Mouse (Mus musculus) forebrain, embryonic 14.5 days (tissue): ENCODE measurements around the gene Erbb3. TPM values are rescaled to one million over a fixed set of nuclear protein-coding genes. Genes with fewer than 3 reads are reported as not detected.
"Not testable (repeated sequence)": the region's sequence is repeated elsewhere in the genome, so short reads cannot be mapped to it uniquely, and the experiment has no call there.

Experiments used
- ATAC-seq: fragments of 200-750 bp; cut with Nextera tagmentation; 2 replicates; pipeline ENCODE4 v1.8.0; 2017; ENCODE audit warnings: mild to moderate bottlenecking, moderate library complexity
- DNase-seq: peaks from one replicate; pipeline ENCODE4 v3.0.0-alpha.2; 2015; ENCODE audit warnings: low spot score
- H3K27ac ChIP-seq: fragments of 300-500 bp; sonication (generic); 2 replicates; pipeline ENCODE4 v1.5.1; 2014; ENCODE audit warnings: low read depth, mild to moderate bottlenecking, control low read depth, low read length, moderate library complexity
- H3K27me3 ChIP-seq: fragments of 300-500 bp; sonication (generic); replicated peaks from 2 replicates; pipeline ENCODE4 v1.6.1; 2014; ENCODE audit warnings: low read length, control low read depth, mixed read lengths; ENCODE audit not compliant: control insufficient read depth, insufficient read depth
- H3K36me3 ChIP-seq: fragments of 300-500 bp; sonication (generic); 2 replicates; pipeline ENCODE4 v1.6.1; 2014; ENCODE audit warnings: low read length, control low read depth; ENCODE audit not compliant: control insufficient read depth, insufficient read depth
- H3K4me1 ChIP-seq: fragments of 300-500 bp; sonication (generic); 2 replicates; pipeline ENCODE4 v1.6.1; 2014; ENCODE audit warnings: antibody characterized with exemption, low read length, control low read depth; ENCODE audit not compliant: control insufficient read depth, insufficient read depth
- H3K4me2 ChIP-seq: fragments of 300-500 bp; sonication (generic); 2 replicates; pipeline ENCODE4 v1.6.1; 2014; ENCODE audit warnings: mild to moderate bottlenecking, control low read depth, low read length
- H3K4me3 ChIP-seq: fragments of 300-500 bp; sonication (generic); 2 replicates; pipeline ENCODE4 v1.5.1; 2014; ENCODE audit warnings: low read depth, low read length, control low read depth
- H3K9ac ChIP-seq: fragments of 300-500 bp; sonication (generic); 2 replicates; pipeline ENCODE4 v1.6.1; 2014; ENCODE audit warnings: mild to moderate bottlenecking, low read length, control low read depth, moderate library complexity
- H3K9me3 ChIP-seq: fragments of 300-500 bp; sonication (generic); replicated peaks from 2 replicates; pipeline ENCODE4 v1.6.1; 2016; ENCODE audit warnings: low read length, control low read depth, mixed read lengths; ENCODE audit not compliant: control insufficient read depth
- WGBS: fragments of 180-500 bp; shearing (Covaris S2); extraction: QIAGEN DNeasy Blood & Tissue Kit; methylation state at CpG from one replicate; pipeline ENCODE4 v1.1.7; 2014; 5-methylcytosine and 5-hydroxymethylcytosine counted together
- polyA plus RNA-seq: library from polyadenylated mRNA; unstranded; fragments of >200 nt; fragmentation: Nextera tagmentation; extraction: Ambion mirVana; gene quantifications from 2 replicates; pipeline ENCODE4 v1.2.1, GENCODE M21; 2014

The Erbb3 gene
- 0.17 and 0.40 TPM in 2 replicates for polyA plus RNA-seq

DNA sequence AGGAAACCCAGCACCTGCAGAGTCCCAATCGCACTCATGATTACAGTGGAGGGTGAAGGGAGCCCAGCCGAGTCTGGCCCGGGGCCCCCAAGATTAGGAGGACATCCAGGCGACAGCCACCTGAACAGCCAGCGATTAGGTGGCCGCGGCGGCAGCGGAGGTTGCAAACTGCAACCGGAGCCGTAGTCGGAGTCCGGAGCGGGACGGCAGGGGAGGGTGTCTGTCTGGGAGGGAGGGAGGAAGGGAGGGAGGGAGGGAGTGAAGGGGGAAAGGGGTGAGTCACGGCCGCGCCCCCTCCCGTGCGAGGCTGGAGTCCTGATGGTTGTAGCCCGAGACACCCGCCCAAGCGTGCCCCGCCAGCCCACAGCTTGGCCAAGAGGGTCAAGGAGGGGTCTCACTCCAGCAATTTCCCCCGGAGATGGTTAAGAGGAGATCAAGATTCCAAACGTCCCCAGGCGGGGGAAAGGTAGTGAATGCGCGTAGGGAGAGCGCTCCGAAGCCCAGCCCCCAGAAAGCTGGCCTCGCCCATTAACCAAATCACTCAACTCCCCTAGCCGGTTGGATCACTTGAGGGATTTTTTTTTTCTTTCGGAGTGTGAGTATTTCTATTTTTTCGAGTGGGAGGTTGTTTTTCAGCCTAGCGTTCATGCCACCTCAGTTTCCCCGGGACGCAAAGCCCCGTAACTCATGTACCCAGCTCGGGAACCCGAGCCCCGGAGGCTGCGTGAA, at the start of gene Erbb3:
Erbb3 (minus strand) TSS at position 189 of the 729 bp plus-strand sequence.
- Histone ChIP-seq H3K4me3 (peak within 1 kb of the TSS; percentile 59), H3K27ac (0 out of 2 replicates have a peak within 1 kb of the TSS, but pooled peaks have one; percentile 5), H3K4me2 (peak within 1 kb of the TSS; percentile 94), H3K36me3 (no peaks in the 10 kb centered on the region), H3K4me1 (peaks cover 2% of the 10 kb centered on the region; the same call in 1 of the 2 replicates), H3K9me3 (no peaks in the 10 kb centered on the region), H3K27me3 (peaks cover 21% of the 10 kb centered on the region), H3K9ac (peak within 1 kb of the TSS; percentile 56)
- under 1% methylated on average over 42 of the region's 43 CpGs for WGBS
- DNase-seq (peak; percentile 54), ATAC-seq (peak; percentile 42)

DNA sequence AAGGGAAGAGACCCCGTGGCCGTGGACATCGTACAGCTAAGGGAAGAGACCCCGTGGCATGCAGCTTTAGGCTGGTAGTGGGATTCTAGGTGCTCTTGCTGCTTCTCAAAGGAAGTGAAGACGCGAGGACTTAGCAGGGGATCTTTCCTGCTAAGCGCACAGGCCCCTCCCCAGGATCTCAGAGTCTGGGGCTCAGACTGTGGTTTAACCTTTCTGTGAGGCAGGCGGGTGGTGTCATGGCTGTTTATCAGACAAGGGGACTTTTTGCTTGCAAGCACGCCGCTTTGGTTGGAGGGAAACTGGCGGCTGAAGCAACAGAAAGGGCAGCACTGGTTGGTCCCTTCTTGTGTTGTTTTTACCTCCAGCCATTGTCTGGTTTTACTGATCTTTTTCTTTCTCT, 47.6 kb upstream of the Erbb3 start:
- Histone ChIP-seq H3K4me3 (no peak overlapping the region), H3K36me3 (peaks cover 78% of the 10 kb centered on the region), H3K27ac (no peak overlapping the region), H3K4me1 (no peaks in the 10 kb centered on the region), H3K9ac (peak overlapping the region; percentile 13; the same call in 1 of the 2 replicates), H3K4me2 (0 out of 2 replicates have a peak overlapping the region, but pooled peaks have one; percentile 20), H3K9me3 (no peaks in the 10 kb centered on the region), H3K27me3 (no peaks in the 10 kb centered on the region)
- 10% methylated on average over 11 of the region's 11 CpGs for WGBS
- DNase-seq: no peak
- ATAC-seq: no peak

DNA sequence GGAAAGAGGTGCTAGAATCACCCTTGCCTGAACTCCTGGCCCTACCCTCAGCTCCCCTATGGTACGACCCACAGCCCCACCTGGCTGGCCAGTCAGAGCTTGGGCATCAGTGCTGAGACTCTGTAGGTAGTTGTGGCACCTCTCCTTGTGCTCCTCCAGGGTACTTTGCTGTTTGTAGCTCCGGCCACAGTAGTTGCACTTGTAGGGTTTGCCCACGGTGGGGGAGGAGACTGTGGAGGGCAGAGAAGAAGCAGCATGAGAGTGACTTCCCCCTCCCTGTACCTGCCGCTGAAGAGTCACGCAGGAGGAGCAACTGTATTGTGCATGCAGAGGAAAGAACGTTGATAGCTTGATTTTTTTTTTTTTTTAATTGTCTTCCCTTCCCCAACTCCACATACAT, 47.1 kb upstream of the Erbb3 start:
- no peak overlapping the region for H3K4me3 ChIP-seq
- H3K9ac ChIP-seq: peak overlapping the region; percentile 13; the same call in 1 of the 2 replicates
- no peaks in the 10 kb centered on the region for H3K27me3 ChIP-seq
- 49% methylated on average over 6 of the region's 6 CpGs for WGBS
- no peaks in the 10 kb centered on the region for H3K4me1 ChIP-seq
- ATAC-seq: no peak
- H3K36me3 ChIP-seq: peaks cover 74% of the 10 kb centered on the region
- no peak overlapping the region for H3K27ac ChIP-seq
- no peaks in the 10 kb centered on the region for H3K9me3 ChIP-seq
- H3K4me2 ChIP-seq: no peak overlapping the region
- no peak for DNase-seq

DNA sequence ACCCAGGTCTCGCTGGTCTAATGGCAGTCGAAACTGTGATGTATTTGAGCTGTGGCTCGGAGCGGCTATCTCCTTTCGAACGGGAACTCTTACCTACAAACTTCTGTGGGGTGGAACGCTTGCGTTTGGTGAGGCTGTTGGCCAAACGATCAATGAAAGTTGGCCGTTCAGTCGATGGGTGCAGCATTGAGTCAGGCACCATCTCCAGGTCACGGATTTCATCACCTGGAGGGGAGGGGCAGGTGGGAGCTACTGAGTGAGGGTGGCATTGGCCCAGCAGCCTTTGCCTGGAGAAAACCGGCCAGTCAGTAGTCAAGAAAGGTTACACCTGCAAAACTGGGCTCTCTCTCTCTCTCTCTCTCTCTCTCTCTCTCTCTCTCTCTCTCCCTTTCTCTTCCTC, 46.2 kb upstream of the Erbb3 start:
- H3K27me3 ChIP-seq: no peaks in the 10 kb centered on the region
- H3K9me3 ChIP-seq: no peaks in the 10 kb centered on the region
- peaks cover 66% of the 10 kb centered on the region for H3K36me3 ChIP-seq
- H3K4me3 ChIP-seq: no peak overlapping the region
- no peak overlapping the region for H3K4me2 ChIP-seq
- 94% methylated on average over 13 of the region's 13 CpGs for WGBS
- H3K27ac ChIP-seq: no peak overlapping the region
- H3K9ac ChIP-seq: no peak overlapping the region
- H3K4me1 ChIP-seq: no peaks in the 10 kb centered on the region
- ATAC-seq: no peak
- no peak for DNase-seq

DNA sequence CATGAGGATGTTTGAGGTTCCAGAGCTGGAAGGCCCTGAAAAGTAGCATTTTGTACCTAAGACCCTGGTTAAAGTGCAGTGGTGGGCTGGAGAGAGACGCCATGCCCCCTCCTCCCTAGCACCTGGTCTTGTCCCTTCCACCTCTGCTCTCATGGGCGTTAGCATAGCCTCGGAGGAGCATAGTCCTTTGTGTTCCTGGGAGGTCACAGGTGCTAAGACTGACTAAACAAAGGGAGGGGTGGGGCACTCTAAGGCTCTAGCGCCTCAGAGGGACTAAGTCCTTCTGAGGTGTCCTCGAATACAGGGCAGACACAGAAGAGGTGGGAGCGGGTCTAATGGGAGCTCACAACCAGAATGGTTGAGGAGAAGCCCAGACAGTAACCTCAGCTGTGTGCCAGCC, 42.1 kb upstream of the Erbb3 start:
- 11% methylated on average over 6 of the region's 6 CpGs for WGBS
- Histone ChIP-seq H3K27me3 (no peaks in the 10 kb centered on the region), H3K9ac (no peak overlapping the region), H3K4me1 (no peaks in the 10 kb centered on the region), H3K36me3 (peaks cover 38% of the 10 kb centered on the region), H3K4me2 (no peak overlapping the region), H3K4me3 (no peak overlapping the region), H3K27ac (no peak overlapping the region), H3K9me3 (no peaks in the 10 kb centered on the region)
- DNase-seq (no peak), ATAC-seq (no peak)

DNA sequence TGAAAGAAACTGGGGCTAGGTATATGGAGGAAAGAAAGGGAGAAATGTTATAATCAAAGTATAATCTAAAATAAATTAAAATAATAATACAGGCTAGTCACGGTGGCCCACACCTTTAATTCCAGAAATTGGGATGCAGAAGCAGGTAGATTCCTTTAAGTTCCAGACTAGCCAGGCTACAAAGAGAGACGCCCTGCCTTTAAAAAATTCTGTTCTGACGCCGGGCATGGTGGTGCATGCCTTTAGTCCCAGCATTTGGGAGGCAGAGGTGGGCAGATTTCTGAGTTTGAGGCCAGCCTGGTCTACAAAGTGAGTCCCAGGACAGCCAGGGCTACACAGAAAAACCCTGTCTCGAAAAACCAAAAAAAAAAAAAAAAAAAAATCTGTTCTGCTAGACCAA, 40.9 kb upstream of the Erbb3 start:
- DNase-seq: not testable (repeated sequence)

DNA sequence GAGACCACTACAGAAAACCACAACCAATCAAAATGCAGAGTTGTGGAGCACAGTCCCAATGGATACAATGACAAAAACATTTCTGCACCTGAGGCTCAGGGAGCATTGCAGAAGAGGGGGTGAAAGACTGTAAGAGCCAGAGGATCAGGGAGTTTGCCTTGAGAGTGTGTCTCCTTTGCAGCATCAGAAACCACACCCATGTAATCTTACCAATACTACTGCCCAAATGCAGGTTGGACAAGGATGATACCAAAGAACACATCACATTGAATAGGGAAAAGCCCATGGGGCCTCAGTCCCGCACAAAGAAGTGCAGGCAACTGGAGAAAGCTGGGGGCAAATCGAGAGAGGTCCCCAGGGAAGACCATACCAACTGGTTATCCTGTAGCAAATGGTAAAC, 40.3 kb upstream of the Erbb3 start:
- DNase-seq (no peak), ATAC-seq (no peak)
- Histone ChIP-seq H3K4me2 (no peak overlapping the region), H3K4me1 (peaks cover 8% of the 10 kb centered on the region), H3K9ac (no peak overlapping the region), H3K27me3 (no peaks in the 10 kb centered on the region), H3K36me3 (peaks cover 29% of the 10 kb centered on the region), H3K4me3 (no peak overlapping the region), H3K27ac (no peak overlapping the region), H3K9me3 (no peaks in the 10 kb centered on the region)
- 84% methylated on average over 2 of the region's 2 CpGs for WGBS

More for the DNA sequence above, 40.9 kb upstream of the Erbb3 start:
- not testable (repeated sequence) for H3K4me2 ChIP-seq, H3K27ac ChIP-seq, H3K4me3 ChIP-seq, H3K9ac ChIP-seq, H3K9me3 ChIP-seq, H3K27me3 ChIP-seq, H3K4me1 ChIP-seq, ATAC-seq
- peaks cover 29% of the 10 kb centered on the region for H3K36me3 ChIP-seq
- WGBS: 90% methylated on average over 5 of the region's 5 CpGs

DNA sequence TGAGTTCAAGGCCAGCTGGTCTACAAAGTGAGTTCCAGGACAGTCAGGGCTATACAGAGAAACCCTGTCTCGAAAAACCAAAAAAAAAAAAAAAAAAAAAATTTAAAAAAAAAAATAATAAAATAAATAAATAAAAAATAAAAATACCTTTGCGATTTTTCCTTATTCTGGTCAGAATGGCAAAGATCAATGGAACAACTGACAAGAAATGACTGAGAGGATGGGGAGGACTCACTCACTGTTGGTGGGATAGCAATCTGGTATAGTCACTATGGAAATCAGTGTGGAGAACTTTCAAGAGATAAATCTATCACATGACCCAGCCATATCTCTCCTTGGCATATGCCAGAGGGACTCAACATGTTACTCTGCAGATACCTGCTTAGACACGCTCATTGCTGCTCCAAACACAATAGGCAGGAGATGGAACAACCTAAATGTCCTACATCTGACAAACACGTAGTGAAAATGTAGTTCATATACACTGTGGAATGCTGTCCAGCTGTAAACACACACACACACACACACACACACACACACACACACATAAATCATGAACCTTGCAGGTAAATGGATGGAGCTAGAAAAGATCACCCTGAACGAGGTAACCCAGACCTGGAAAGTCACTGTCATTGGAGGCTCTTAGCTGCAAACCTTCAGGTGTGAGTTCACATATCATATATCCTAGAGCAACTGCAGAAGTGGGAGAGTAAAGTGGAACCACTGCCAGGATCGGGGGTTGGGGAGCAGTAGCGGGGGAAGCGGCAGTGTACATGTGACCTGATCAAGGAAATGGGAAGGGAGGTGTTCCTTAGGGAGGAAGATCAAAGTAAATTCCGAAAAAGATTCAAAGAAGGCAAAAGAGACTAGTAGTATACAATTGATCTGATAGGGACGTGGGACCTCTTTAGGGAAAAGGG, 38.2 kb upstream of the Erbb3 start:
- ATAC-seq (no peak), DNase-seq (no peak)
- Histone ChIP-seq H3K27me3 (no peaks in the 10 kb centered on the region), H3K36me3 (peaks cover 27% of the 10 kb centered on the region), H3K4me1 (peaks cover 8% of the 10 kb centered on the region), H3K4me2 (no peak overlapping the region), H3K9ac (no peak overlapping the region), H3K9me3 (no peaks in the 10 kb centered on the region), H3K27ac (no peak overlapping the region), H3K4me3 (no peak overlapping the region)
- WGBS: 90% methylated on average over 10 of the region's 10 CpGs
